In the genomic region with DNA sequence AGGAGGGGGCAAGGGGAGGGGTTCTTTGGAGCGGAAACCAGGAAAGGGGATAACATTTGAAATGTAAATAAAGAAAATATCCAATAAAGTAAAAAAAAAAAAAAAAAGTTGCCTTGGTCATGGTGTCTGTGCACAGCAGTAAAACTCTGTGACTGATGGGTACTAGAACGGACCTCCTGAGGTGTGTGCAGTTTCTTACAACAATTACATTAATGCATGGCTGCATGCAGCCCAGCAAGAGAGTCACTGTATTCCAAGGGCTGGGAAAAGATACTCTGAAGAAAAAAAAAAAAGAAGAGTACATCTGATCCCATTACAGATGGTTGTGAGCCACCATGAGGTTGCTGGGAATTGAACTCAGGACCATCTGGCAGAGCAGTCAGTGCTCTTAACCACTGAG, we compare ENCODE assay signal across 1 mouse cellular context. TPM values are rescaled to one million over a fixed set of nuclear protein-coding genes. Genes with fewer than 3 reads are reported as not detected.
"Had no signal": no experiment of that assay in that cellular context is flagged by ENCODE, and none has a peak within 500 bp of the region (broad histone marks: within the 10 kb centered on the region; RNA-seq: fewer than 3 reads in every experiment).

No protein-coding gene starts in this region.

RNA-seq across cellular contexts. Expression of gene Xntrpc, which starts 44.6 kb away (rescaled TPM):
- polyA plus RNA-seq: macrophage had no signal
